Mouse (Mus musculus) forebrain, embryonic 10.5 days (tissue): ENCODE results near the gene Rxylt1. TPM values are rescaled to one million over a fixed set of nuclear protein-coding genes. Genes with fewer than 3 reads are reported as not detected.

ENCODE experiments used
- DNase-seq: peaks from one replicate; pipeline ENCODE4 v3.0.0-alpha.2; 2017; ENCODE audit warnings: low spot score; ENCODE audit errors: extremely low spot score
- H3K27ac ChIP-seq: fragments of 300-500 bp; sonication (generic); 2 replicates; pipeline ENCODE4 v1.5.1; 2016; ENCODE audit warnings: mild to moderate bottlenecking
- H3K27me3 ChIP-seq: fragments of 300-500 bp; sonication (generic); 2 replicates; pipeline ENCODE4 v1.6.1; 2016; ENCODE audit warnings: mild to moderate bottlenecking; ENCODE audit not compliant: poor library complexity, severe bottlenecking
- H3K36me3 ChIP-seq: fragments of 300-500 bp; sonication (generic); replicated peaks from 2 replicates; pipeline ENCODE4 v1.6.1; 2016; ENCODE audit warnings: mild to moderate bottlenecking, moderate library complexity
- H3K4me1 ChIP-seq: fragments of 300-500 bp; sonication (generic); 2 replicates; pipeline ENCODE4 v1.6.1; 2016
- H3K4me3 ChIP-seq: fragments of 300-500 bp; sonication (generic); 2 replicates; pipeline ENCODE4 v1.5.1; 2016; ENCODE audit warnings: mild to moderate bottlenecking, moderate library complexity
- H3K9me3 ChIP-seq: fragments of 300-500 bp; sonication (generic); 2 replicates; pipeline ENCODE4 v1.6.1; 2016; ENCODE audit warnings: mild to moderate bottlenecking, moderate library complexity
- whole genome bisulfite sequencing: fragments of 180-500 bp; shearing (Covaris S2); methylation state at CpG from one replicate; pipeline ENCODE4 v1.1.7; 2016; 5-methylcytosine and 5-hydroxymethylcytosine counted together
- polyA plus RNA-seq: library from polyadenylated mRNA; unstranded; fragments of >200 nt; fragmentation: Nextera tagmentation; extraction: Ambion mirVana; gene quantifications from 2 replicates; pipeline ENCODE4 v1.2.1, GENCODE M21; 2016

Gene Rxylt1
- 36.8 and 37.0 TPM in 2 replicates for polyA plus RNA-seq

DNA sequence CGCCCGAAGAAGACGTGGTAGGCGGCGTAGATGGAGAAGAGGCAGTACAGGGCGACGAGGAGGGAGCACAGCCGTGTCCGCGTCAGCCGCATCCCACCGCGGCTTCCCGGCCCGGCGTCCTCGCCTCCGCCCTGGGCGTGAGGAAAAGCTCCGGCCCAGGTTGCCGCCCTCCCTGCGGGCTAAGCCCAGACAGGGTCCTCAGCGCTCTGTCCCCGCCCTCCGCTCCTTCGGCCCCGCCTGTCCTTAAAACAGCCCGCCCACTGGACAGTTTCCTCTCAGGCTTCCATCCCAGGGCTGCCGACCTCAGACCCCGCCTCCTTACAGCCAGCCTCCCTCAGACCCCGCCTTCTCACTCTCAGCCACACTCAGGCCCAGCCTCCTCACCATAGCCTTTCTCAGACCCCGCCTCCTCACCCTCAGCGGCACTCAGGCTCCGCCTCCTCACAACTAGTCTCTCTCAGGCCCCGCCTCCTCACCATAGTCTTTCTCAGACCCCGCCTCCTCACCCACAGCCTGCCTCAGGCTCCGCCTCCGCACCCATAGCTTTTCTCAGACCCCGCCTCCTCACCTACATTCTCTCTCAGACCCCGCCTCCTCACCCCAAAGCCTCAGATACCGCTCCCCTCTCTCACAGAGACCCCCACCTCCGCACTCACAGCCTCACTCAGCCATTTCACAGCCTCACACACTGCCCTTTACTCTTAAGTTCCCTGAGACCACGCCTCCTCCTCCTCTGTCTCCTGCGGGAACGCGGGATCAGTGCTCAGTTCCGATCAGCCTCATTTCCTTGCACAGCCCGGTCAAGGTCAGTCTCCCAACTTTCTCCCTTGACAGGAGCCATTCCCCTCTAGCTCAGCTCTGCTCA is at the start of gene Rxylt1:
Gene Rxylt1, minus strand, starts transcription at position 392 of the 865 bp plus-strand sequence.
- peaks cover 20% of the 10 kb centered on the region for H3K36me3 ChIP-seq
- peak; percentile 97 for DNase-seq
- peak within 1 kb of the TSS; percentile 93 for H3K27ac ChIP-seq
- H3K4me1 ChIP-seq: peaks cover 11% of the 10 kb centered on the region
- H3K9me3 ChIP-seq: no peaks in the 10 kb centered on the region
- H3K4me3 ChIP-seq: peak within 1 kb of the TSS; percentile 78
- WGBS: under 1% methylated on average over 48 of the region's 48 CpGs
- no peaks in the 10 kb centered on the region for H3K27me3 ChIP-seq

DNA sequence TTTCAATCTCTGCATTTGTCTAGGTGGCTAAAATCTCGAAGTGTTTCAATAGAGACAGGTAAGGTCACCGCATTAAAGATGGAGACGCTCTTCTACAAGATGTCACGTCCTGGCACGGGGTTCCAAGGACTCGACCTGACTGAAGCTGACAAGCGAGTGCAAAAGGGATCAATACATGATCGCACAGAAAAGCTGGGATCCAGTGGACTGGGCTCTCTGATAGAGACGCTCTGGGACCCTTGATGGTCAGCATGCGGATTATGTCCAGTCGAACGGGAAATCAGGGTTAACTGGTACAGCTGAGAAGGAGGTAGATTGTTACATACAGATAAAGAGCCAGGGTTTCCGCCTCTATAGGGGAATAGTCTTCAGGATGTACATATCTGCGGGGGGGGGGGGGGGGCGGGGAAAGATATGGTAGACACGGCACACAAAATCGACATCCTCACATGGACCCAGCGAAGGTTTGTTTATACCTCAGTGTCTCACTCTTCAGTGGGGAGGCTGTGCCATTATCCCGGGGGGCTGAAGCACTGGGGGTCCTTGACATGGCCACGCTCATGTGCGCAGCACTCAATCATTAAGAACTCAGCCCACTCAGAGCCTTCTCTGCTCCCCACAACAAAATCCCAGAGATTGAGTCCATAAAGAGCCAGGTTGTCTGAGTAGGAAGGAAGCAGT is 24.3 kb upstream of the Rxylt1 start:
- H3K36me3 ChIP-seq: no peaks in the 10 kb centered on the region
- no peaks in the 10 kb centered on the region for H3K27me3 ChIP-seq
- no peaks in the 10 kb centered on the region for H3K9me3 ChIP-seq
- H3K4me1 ChIP-seq: peaks cover 16% of the 10 kb centered on the region
- WGBS: 73% methylated on average over 21 of the region's 21 CpGs
- H3K27ac ChIP-seq: 0 out of 2 replicates have a peak overlapping the region, but pooled peaks have one; percentile 44
- DNase-seq: no peak
- H3K4me3 ChIP-seq: peak overlapping the region; percentile 37; the same call in 1 of the 2 replicates

- H3K9me3 ChIP-seq: no peaks in the 10 kb centered on the region
- 52% methylated on average over 16 of the region's 16 CpGs for WGBS
- H3K27me3 ChIP-seq: no peaks in the 10 kb centered on the region
- H3K4me3 ChIP-seq: peak overlapping the region; percentile 37; the same call in 1 of the 2 replicates
- H3K27ac ChIP-seq: 0 out of 2 replicates have a peak overlapping the region, but pooled peaks have one; percentile 44
- H3K36me3 ChIP-seq: no peaks in the 10 kb centered on the region
- H3K4me1 ChIP-seq: peaks cover 16% of the 10 kb centered on the region
- DNase-seq: peak; percentile 19
These were observed 23.5 kb upstream of the Rxylt1 start for GRCm38 (mm10) chr10:122120500-122121289.

- H3K9me3 ChIP-seq: no peaks in the 10 kb centered on the region
- H3K27me3 ChIP-seq: no peaks in the 10 kb centered on the region
- H3K4me1 ChIP-seq: peaks cover 16% of the 10 kb centered on the region
- no peak overlapping the region for H3K4me3 ChIP-seq
- H3K36me3 ChIP-seq: no peaks in the 10 kb centered on the region
- DNase-seq: no peak
- 70% methylated on average over 6 of the region's 6 CpGs for WGBS
- no peak overlapping the region for H3K27ac ChIP-seq
These were observed 22.3 kb upstream of the Rxylt1 start for GRCm38 (mm10) chr10:122119451-122119850.

GRCm38 (mm10) chr10:122116636-122117035 is 19.5 kb upstream of the Rxylt1 start:
- DNase-seq: no peak
- H3K4me3 ChIP-seq: no peak overlapping the region
- 90% methylated on average over 11 of the region's 11 CpGs for WGBS
- H3K27ac ChIP-seq: no peak overlapping the region
- H3K36me3 ChIP-seq: no peaks in the 10 kb centered on the region
- peaks cover 16% of the 10 kb centered on the region for H3K4me1 ChIP-seq
- no peaks in the 10 kb centered on the region for H3K9me3 ChIP-seq
- no peaks in the 10 kb centered on the region for H3K27me3 ChIP-seq

GRCm38 (mm10) chr10:122106633-122107028 is 9.5 kb upstream of the Rxylt1 start:
- DNase-seq: no peak
- WGBS: 89% methylated on average over 3 of the region's 3 CpGs
- no peaks in the 10 kb centered on the region for H3K4me1 ChIP-seq

GRCm38 (mm10) chr10:122105889-122106632 is 8.9 kb upstream of the Rxylt1 start:
- Histone ChIP-seq H3K9me3 (no peaks in the 10 kb centered on the region), H3K27ac (no peak overlapping the region), H3K36me3 (no peaks in the 10 kb centered on the region), H3K27me3 (no peaks in the 10 kb centered on the region), H3K4me1 (no peaks in the 10 kb centered on the region), H3K4me3 (no peak overlapping the region)
- DNase-seq: no peak
- WGBS: 76% methylated on average over 10 of the region's 10 CpGs

More at GRCm38 (mm10) chr10:122106633-122107028, 9.5 kb upstream of the Rxylt1 start:
- Histone ChIP-seq H3K4me3 (no peak overlapping the region), H3K36me3 (no peaks in the 10 kb centered on the region), H3K27ac (no peak overlapping the region), H3K27me3 (no peaks in the 10 kb centered on the region), H3K9me3 (no peaks in the 10 kb centered on the region)

DNA sequence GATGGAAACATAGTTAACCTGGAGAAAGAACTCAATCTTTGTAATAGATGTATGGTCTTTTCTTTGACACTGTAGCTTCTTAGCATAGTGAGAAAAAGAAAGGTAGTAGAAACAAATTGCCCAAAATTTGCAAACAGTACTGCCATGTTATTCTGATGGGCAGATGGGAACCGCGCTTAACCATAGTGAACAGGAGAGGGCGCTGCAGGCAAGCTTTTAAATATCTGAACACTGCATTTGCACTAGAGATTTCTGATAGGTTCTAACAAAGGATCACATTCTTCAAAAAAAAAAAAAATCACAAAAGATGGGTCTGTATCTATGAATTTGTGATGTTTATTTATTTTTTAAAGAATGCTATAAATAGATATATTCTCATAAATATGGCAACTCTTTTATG is 8.2 kb upstream of the Rxylt1 start:
- DNase-seq: peak; percentile 48
- 4% methylated on average over 3 of the region's 3 CpGs for WGBS
- Histone ChIP-seq H3K4me1 (no peaks in the 10 kb centered on the region), H3K27me3 (no peaks in the 10 kb centered on the region), H3K4me3 (no peak overlapping the region), H3K9me3 (no peaks in the 10 kb centered on the region), H3K36me3 (no peaks in the 10 kb centered on the region), H3K27ac (no peak overlapping the region)

DNA sequence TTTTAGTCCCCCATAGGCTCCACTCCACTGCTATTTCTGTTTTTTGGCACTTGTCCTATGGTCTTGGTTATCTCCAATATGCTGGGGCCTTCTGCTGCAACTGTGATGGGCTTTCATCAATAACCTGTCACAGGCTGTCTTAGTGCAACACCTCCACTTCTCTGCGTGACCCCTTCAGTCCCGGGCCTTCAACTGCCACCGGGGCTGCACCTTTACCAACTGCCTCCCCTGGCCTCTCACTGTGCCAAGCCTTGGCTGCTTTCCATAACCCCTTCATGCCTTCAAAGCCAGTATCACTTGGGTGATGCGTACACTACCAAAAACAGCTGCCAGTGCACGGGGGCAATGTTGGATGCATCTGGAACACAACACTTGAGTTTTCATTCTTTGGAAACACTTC is 5.5 kb upstream of the Rxylt1 start:
- H3K27me3 ChIP-seq: no peaks in the 10 kb centered on the region
- H3K4me1 ChIP-seq: no peaks in the 10 kb centered on the region
- H3K27ac ChIP-seq: no peak overlapping the region
- no peaks in the 10 kb centered on the region for H3K9me3 ChIP-seq
- no peak for DNase-seq
- no peaks in the 10 kb centered on the region for H3K36me3 ChIP-seq
- 86% methylated on average over 5 of the region's 5 CpGs for WGBS
- H3K4me3 ChIP-seq: no peak overlapping the region

GRCm38 (mm10) chr10:122096462-122096979 is 650 bp downstream of the Rxylt1 start:
- Histone ChIP-seq H3K36me3 (peaks cover 20% of the 10 kb centered on the region), H3K4me1 (peaks cover 11% of the 10 kb centered on the region), H3K27ac (peak overlapping the region; percentile 93), H3K4me3 (peak overlapping the region; percentile 78), H3K9me3 (no peaks in the 10 kb centered on the region), H3K27me3 (no peaks in the 10 kb centered on the region)
- WGBS: under 1% methylated on average over 48 of the region's 48 CpGs
- no peak for DNase-seq

- Histone ChIP-seq H3K9me3 (peaks cover 21% of the 10 kb centered on the region), H3K36me3 (peaks cover 76% of the 10 kb centered on the region), H3K4me3 (no peak overlapping the region), H3K27me3 (no peaks in the 10 kb centered on the region), H3K4me1 (peaks cover 1% of the 10 kb centered on the region), H3K27ac (no peak overlapping the region)
- WGBS: 98% methylated on average over 1 of the region's 1 CpGs
- DNase-seq: no peak
These were observed 6.7 kb downstream of the Rxylt1 start for GRCm38 (mm10) chr10:122090472-122090871.
